Mouse (Mus musculus) heart, postnatal 25 days (tissue): ENCODE results near the gene Stk36. TPM values are rescaled to one million over a fixed set of nuclear protein-coding genes. Genes with fewer than 3 reads are reported as not detected.

ENCODE experiments used
- DNase-seq: peaks from one replicate; pipeline ENCODE4 v3.0.0; 2022; ENCODE audit warnings: low spot score
- intact Hi-C: fragments of 180-260 bp; cut with DNase I; formaldehyde crosslinking; loops from one replicate; pipeline ENCODE4 v1.15.1; 2025
- total RNA-seq, 2 experiments: library from RNA; stranded (reverse); gene quantifications; 2 replicates each; pipeline ENCODE4 v1.2.3; 2021

The Stk36 gene
- 1 to 10 TPM in 1 of 2 experiments, under 1 TPM in 1; 0.73 to 1.1 TPM for total RNA-seq

GRCm38 (mm10) chr1:74601267-74601962 is at the start of gene Stk36, which contains the start of gene Rnf25:
Gene Stk36, plus strand, starts transcription at chr1:74601445.
Gene Rnf25, minus strand, starts transcription at chr1:74601397.
- peak; percentile 77 for DNase-seq
- intact Hi-C loops: loop anchor here (5.0 to 10.0 kb wide), 3 partner anchors 63 to 716 kb away; partner anchors contain the start of genes Dnpep and Ttll4

GRCm38 (mm10) chr1:74559061-74559460 is 42.2 kb upstream of the Stk36 start:
- no peak for DNase-seq
- intact Hi-C loops: no loop called here

GRCm38 (mm10) chr1:74565834-74566233 is 35.4 kb upstream of the Stk36 start:
- intact Hi-C loops: no loop called here
- DNase-seq: no peak

GRCm38 (mm10) chr1:74569739-74570719 is 31.2 kb upstream of the Stk36 start:
- no peak for DNase-seq
- intact Hi-C loops: loop anchor here (10.0 kb wide), 1 partner anchor 45 kb away; no protein-coding TSS in a partner anchor

- intact Hi-C loops: no loop called here
- DNase-seq: no peak
These were observed 18.6 kb upstream of the Stk36 start for GRCm38 (mm10) chr1:74582621-74583020.

GRCm38 (mm10) chr1:74584616-74585398 is 16.4 kb upstream of the Stk36 start:
- intact Hi-C loops: loop anchor here (5.0 kb wide), 2 partner anchors 127 to 732 kb away; partner anchors contain the start of genes Cyp27a1 and Dnpep
- DNase-seq: no peak

- DNase-seq: no peak
- intact Hi-C loops: loop anchor here (2.0 to 5.0 kb wide), 3 partner anchors 81 to 730 kb away; partner anchors contain the start of genes Cnot9, Cyp27a1 and Dnpep
These were observed 13.9 kb upstream of the Stk36 start for GRCm38 (mm10) chr1:74587233-74587772.

GRCm38 (mm10) chr1:74587773-74588445 is 13.3 kb upstream of the Stk36 start, which contains the start of the genes Zfp142 and Bcs1l:
Gene Zfp142, minus strand, starts transcription at chr1:74588246.
Gene Bcs1l, plus strand, starts transcription at chr1:74588289.
- intact Hi-C loops: loop anchor here (2.0 to 5.0 kb wide), 3 partner anchors 81 to 729 kb away; partner anchors contain the start of genes Cnot9, Cyp27a1 and Dnpep
- peak; percentile 98 for DNase-seq

GRCm38 (mm10) chr1:74594434-74594833 is 6.8 kb upstream of the Stk36 start:
- intact Hi-C loops: no loop called here
- DNase-seq: no peak

GRCm38 (mm10) chr1:74600501-74601266 is 561 bp upstream of the Stk36 start:
- DNase-seq: no peak
- intact Hi-C loops: loop anchor here (5.0 to 10.0 kb wide), 3 partner anchors 64 to 717 kb away; partner anchors contain the start of genes Dnpep and Ttll4

GRCm38 (mm10) chr1:74624183-74624582 is 22.9 kb downstream of the Stk36 start:
- no peak for DNase-seq
- intact Hi-C loops: no loop called here

- intact Hi-C loops: no loop called here
- DNase-seq: no peak
These were observed 24.8 kb downstream of the Stk36 start for GRCm38 (mm10) chr1:74626076-74626475.

GRCm38 (mm10) chr1:74628001-74628400 is 26.8 kb downstream of the Stk36 start:
- intact Hi-C loops: no loop called here
- no peak for DNase-seq

GRCm38 (mm10) chr1:74632734-74633133 is 31.5 kb downstream of the Stk36 start:
- intact Hi-C loops: no loop called here
- no peak for DNase-seq

GRCm38 (mm10) chr1:74643524-74643923 is 42.3 kb downstream of the Stk36 start:
- DNase-seq: no peak
- intact Hi-C loops: loop anchor here (10.0 kb wide), 1 partner anchor 121 kb away; no protein-coding TSS in a partner anchor

GRCm38 (mm10) chr1:74643926-74644325 is 42.7 kb downstream of the Stk36 start:
- no peak for DNase-seq
- intact Hi-C loops: loop anchor here (10.0 kb wide), 1 partner anchor 121 kb away; no protein-coding TSS in a partner anchor

- DNase-seq: peak; percentile 90
- intact Hi-C loops: loop anchor here (10.0 kb wide), 2 partner anchors 57 to 93 kb away; partner anchors contain the start of genes Rnf25 and Stk36
These were observed 60.4 kb downstream of the Stk36 start, which contains the start of gene Ttll4 for GRCm38 (mm10) chr1:74661448-74662195. Gene Ttll4, plus strand, starts transcription at chr1:74661745.
